Mouse (Mus musculus) kidney, postnatal 10 days (tissue): Measurements from ENCODE around the gene Rpl12.
A peak's percentile ranks its signal among the peaks of the same experiment; 100 is the strongest.

ENCODE experiments used
- DNase-seq: peaks from one replicate; pipeline ENCODE4 v3.0.0; 2021; ENCODE audit warnings: mixed read lengths

Gene Rpl12

GRCm38 (mm10) chr2:32947454-32947853 is 13.9 kb upstream of the Rpl12 start:
- no peak for DNase-seq

GRCm38 (mm10) chr2:32954581-32954980 is 6.8 kb upstream of the Rpl12 start:
- no peak for DNase-seq

- peak; percentile 60 for DNase-seq
Observed at GRCm38 (mm10) chr2:32957344-32957743, 4.0 kb upstream of the Rpl12 start.

- DNase-seq: no peak
Observed at GRCm38 (mm10) chr2:32960273-32960672, 1.1 kb upstream of the Rpl12 start.

GRCm38 (mm10) chr2:32962062-32962874 is 909 bp downstream of the Rpl12 start:
- DNase-seq: peak; percentile 48

GRCm38 (mm10) chr2:32962875-32963220 is 1.5 kb downstream of the Rpl12 start:
- DNase-seq: no peak

GRCm38 (mm10) chr2:32963544-32963943 is 2.2 kb downstream of the Rpl12 start:
- no peak for DNase-seq

- DNase-seq: no peak
Observed at GRCm38 (mm10) chr2:32963981-32964380, 2.6 kb downstream of the Rpl12 start.

GRCm38 (mm10) chr2:32964659-32965457 is 3.5 kb downstream of the Rpl12 start:
- no peak for DNase-seq

GRCm38 (mm10) chr2:32965511-32966183 is 4.3 kb downstream of the Rpl12 start:
- DNase-seq: no peak

GRCm38 (mm10) chr2:32966184-32966688 is 4.9 kb downstream of the Rpl12 start:
- DNase-seq: no peak

GRCm38 (mm10) chr2:32966689-32967631 is 5.6 kb downstream of the Rpl12 start:
- peak; percentile 92 for DNase-seq

GRCm38 (mm10) chr2:32968024-32968614 is 6.8 kb downstream of the Rpl12 start:
- DNase-seq: no peak

GRCm38 (mm10) chr2:32969326-32969725 is 8.0 kb downstream of the Rpl12 start:
- no peak for DNase-seq

- no peak for DNase-seq
Observed at GRCm38 (mm10) chr2:32971235-32971634, 9.9 kb downstream of the Rpl12 start.

GRCm38 (mm10) chr2:32974216-32974615 is 12.9 kb downstream of the Rpl12 start:
- no peak for DNase-seq

GRCm38 (mm10) chr2:32977114-32977513 is 15.8 kb downstream of the Rpl12 start:
- DNase-seq: no peak

- no peak for DNase-seq
Observed at GRCm38 (mm10) chr2:32978675-32979074, 17.3 kb downstream of the Rpl12 start.

GRCm38 (mm10) chr2:32979675-32980074 is 18.3 kb downstream of the Rpl12 start:
- no peak for DNase-seq

- DNase-seq: peak; percentile 50
Observed at GRCm38 (mm10) chr2:32981281-32981680, 19.9 kb downstream of the Rpl12 start.

GRCm38 (mm10) chr2:32981725-32982271 is 20.4 kb downstream of the Rpl12 start, which contains the start of gene Slc2a8:
TSS of gene Slc2a8 (minus strand) at chr2:32982083.
- DNase-seq: peak; percentile 93
